Mouse (Mus musculus): ENCODE data around the gene Glb1.

GRCm38 (mm10) chr9:114387086-114387485 lies 13.8 kb upstream of the Glb1 start:
- TF ChIP-seq POLR2A (IDR thresholded peaks at IDR 0.05; ENCODE audit: control insufficient read depth in 1 of 2, insufficient read depth in 1 of 2, low read depth in 1 of 2, low read length in 2 of 2, poor library complexity in 1 of 2) (no peak), EP300 (IDR thresholded peaks at IDR 0.05; ENCODE audit: low read depth in 1 of 2, low read length in 2 of 2) (no peak), ZMIZ1 (IDR thresholded peaks at IDR 0.05; ENCODE audit: low read depth, low read length) (no peak), NELFE (IDR thresholded peaks at IDR 0.05; ENCODE audit: low read depth, low read length) (no peak), MAFK (IDR thresholded peaks at IDR 0.05; ENCODE audit: borderline replicate concordance, low read depth, low read length) (no peak), POLR2AphosphoS2 (IDR thresholded peaks at IDR 0.05; ENCODE audit: low read length) (no peak)

Measured in MEL (cell line).